Mouse (Mus musculus) retina, adult 2 months (tissue): ENCODE measurements around the gene Sec14l3.
"Not testable (repeated sequence)": the region's sequence is repeated elsewhere in the genome, so short reads cannot be mapped to it uniquely, and the experiment has no call there.

Source experiments
- DNase-seq: peaks from one replicate; pipeline ENCODE4 v3.0.0-alpha.2; 2012; ENCODE audit warnings: low read depth, low spot score

Sec14l3 gene

DNA sequence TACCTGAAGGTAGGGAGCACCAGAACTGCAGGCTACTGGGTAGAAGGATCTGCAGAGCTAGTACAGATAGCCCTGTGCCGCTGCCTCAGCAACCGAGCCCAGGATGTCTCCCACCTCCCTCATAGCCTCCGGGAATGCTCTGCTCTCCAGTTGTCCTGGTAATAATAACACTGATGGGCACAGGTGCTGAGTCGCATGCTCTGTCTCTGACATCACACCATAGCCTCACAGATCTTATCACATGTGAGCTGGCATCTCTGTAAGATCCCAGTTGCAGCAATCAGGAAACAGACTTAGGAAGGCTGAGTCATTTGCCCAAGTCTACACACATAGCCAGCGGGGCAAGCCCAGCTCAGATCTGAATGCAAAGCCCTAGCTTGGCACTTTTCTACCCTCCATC is 37.2 kb downstream of the Sec14l3 start:
- DNase-seq: no peak

- no peak for DNase-seq
These were observed 38.9 kb downstream of the Sec14l3 start for GRCm38 (mm10) chr11:4103522-4103921.

GRCm38 (mm10) chr11:4104989-4105388 is 40.3 kb downstream of the Sec14l3 start:
- no peak for DNase-seq

GRCm38 (mm10) chr11:4105444-4105843 is 40.8 kb downstream of the Sec14l3 start:
- no peak for DNase-seq

GRCm38 (mm10) chr11:4107901-4108300 is 43.3 kb downstream of the Sec14l3 start:
- DNase-seq: not testable (repeated sequence)

DNA sequence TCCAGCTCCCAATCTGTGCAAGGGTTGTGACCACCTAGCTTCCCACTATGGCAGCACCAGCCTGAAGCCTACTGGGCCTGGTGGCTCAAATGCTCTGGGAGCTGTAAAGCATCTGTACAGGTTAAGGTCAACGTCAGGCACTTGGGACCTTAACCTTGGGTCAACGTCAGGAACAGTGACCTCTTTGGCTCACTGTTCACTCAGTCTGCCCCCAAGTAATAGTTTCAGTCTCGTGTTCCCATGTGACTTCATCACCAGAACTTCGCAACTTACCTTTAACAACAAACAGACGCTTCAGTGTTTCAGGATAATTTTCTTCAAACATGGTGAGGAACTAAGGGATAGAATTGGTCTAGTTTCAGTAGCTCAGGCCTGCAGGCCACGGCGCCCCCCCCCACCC is 44.0 kb downstream of the Sec14l3 start:
- DNase-seq: no peak

- DNase-seq: no peak
These were observed 47.4 kb downstream of the Sec14l3 start for GRCm38 (mm10) chr11:4112033-4112432.

DNA sequence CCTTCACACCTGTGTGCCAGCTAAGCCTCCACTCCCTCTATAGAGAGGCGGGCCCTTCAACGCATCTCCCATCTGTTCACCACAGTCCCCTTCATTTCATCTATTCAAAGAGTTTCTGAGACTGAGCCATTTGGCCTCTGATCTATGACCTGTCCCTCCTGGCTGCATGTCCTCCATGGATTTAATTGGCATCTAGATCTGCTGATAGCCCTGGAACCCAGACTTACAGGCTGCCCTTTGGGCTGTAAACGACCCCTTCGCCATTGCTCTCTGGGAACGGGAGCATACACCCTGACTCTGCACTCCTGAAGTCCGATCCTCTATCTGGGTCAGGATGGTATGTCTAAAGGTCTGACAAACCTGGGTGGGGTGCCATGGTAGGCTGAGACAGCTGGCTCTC is 48.2 kb downstream of the Sec14l3 start:
- DNase-seq: no peak

GRCm38 (mm10) chr11:4113496-4113895 is 48.9 kb downstream of the Sec14l3 start:
- DNase-seq: no peak

DNA sequence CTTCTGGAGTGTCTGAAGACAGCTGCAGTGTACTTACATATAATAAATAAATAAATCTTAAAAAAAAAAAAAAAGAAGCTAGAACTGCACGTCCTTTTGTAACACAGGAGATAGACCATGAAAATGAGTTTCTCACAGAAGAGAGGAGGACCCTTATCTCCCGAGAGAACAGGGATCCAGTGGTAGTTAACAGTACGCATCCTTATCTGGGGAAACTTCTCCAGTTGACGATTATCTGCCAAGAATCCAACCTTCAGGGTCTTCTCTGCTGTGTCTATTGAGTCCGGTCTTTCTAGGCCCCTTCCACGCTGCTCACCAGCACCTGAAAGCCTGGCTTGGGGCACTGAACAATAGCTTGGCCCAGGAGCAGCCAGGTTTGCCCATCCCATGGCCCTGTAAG is 49.3 kb downstream of the Sec14l3 start:
- no peak for DNase-seq

GRCm38 (mm10) chr11:4114541-4114940 is 49.9 kb downstream of the Sec14l3 start:
- DNase-seq: not testable (repeated sequence)

- no peak for DNase-seq
These were observed 50.8 kb downstream of the Sec14l3 start for GRCm38 (mm10) chr11:4115407-4115806.

DNA sequence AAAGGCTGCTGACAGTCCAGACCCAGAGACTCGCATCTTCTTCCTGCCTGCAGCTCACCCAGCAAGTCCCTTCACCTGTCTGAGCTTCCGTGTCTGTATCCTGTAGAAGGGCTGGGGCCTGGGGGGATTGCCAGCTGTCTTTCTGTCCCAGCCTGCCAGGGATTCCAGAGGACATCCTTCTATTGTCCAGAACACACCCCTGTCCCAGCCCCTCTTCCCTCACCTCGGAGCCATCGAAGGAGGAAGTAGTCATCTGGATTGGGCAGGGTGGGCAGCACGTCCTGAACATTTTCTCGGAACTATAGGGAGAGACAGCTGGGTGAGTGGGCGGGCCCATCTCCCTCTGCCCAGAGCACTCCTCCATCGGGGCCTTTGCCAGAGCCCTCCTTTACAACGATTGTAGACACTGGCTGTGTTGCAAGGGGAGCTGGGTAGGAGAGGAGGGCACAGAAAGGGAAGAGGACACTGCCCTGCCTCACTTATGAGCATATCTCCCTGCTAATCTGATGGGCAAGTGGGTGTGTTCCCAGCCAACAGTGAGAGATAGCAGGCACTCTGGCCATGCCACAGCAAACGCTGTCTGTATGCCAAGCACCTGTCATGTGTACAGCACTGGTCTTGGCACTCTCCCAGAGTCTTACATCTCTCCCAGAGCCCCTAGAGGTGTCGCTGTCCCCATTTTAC is 52.0 kb downstream of the Sec14l3 start:
- DNase-seq: no peak

- DNase-seq: no peak
These were observed 52.9 kb downstream of the Sec14l3 start for GRCm38 (mm10) chr11:4117372-4118071.

DNA sequence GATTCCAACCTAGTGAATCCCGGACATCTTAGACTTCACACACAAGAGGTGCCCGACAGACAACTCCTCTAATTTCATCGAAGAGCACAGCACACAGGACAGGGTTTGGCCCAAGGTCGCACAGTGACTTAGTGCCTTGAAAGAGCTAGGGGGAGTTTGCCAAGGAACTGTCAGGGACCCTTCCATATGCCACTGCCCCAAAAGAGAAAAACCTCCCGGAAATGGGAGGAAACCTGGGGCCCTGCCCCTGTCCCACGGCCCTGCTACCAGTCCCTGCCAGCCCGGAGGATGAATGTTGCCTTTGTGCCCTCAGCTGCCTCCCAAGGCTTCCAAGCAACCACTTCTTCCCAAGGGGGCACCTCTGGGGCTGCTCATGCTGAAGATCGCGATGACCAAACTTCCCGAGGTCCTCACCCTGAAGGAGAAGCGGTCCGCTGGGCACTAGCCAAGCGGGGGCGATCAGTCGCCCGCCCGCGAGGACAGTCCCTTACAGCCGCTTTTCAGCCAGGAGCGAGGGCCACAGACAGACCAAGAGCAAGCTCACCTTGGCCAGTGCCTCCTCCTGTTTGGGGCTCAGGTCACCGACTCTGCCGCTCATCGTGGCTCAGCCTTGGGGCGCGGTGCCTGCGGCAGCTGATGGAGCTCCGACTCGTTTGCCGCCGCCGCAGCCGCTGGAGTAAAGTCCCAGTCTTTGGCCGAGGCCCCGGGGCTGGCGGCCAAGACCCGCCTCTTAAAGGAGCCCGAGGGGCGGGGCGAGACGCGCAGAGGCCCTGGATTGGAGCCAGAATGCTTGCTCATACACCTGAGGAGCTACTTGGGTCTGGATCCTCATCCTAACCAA is 53.7 kb downstream of the Sec14l3 start:
- peak; percentile 66 for DNase-seq

GRCm38 (mm10) chr11:4119635-4120034 is 55.0 kb downstream of the Sec14l3 start:
- DNase-seq: no peak

DNA sequence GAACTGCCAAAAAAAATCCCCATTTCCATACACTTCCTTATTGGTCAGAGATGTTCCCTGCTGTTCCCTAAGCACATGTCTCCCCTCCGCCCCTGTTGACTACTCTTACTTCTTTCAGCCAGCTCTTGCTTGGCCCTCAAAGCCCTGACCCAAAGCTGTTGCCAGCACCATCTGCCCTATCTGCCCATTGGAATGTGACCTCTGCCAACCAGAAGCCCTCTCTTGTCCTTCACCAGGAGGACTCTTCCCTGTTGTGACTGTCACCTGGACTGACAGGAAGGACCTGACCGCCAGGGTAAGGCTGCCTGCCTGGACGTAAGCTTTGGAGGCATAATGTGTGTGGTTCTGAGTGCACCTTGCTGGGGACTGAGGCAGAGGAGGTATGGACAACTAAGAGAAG is 57.0 kb downstream of the Sec14l3 start:
- no peak for DNase-seq

- no peak for DNase-seq
These were observed 57.6 kb downstream of the Sec14l3 start for GRCm38 (mm10) chr11:4122226-4122625.

GRCm38 (mm10) chr11:4122742-4123579 is 58.3 kb downstream of the Sec14l3 start, which contains the start of gene Sec14l2:
TSS of gene Sec14l2 (minus strand) at chr11:4123415.
- peak; percentile 61 for DNase-seq

DNA sequence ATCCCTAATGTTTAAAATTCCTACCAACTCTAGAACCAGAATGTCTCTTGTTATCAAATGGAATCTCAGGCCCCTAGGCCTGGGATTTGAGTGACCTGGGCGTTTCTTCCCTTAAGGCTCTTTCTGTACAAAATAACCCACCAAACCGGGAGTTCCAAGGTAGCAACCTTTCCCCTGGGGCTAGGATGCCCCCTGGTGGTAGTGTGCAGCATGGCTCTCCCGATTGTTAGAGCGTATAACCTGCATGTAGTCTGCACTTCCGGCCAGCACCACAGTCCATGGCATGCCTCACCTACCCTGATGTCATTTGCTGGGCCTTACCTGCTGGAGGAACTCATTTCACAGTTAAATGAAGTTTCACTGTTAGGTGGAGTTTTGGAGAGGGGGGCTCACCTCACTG is 59.3 kb downstream of the Sec14l3 start:
- no peak for DNase-seq

DNA sequence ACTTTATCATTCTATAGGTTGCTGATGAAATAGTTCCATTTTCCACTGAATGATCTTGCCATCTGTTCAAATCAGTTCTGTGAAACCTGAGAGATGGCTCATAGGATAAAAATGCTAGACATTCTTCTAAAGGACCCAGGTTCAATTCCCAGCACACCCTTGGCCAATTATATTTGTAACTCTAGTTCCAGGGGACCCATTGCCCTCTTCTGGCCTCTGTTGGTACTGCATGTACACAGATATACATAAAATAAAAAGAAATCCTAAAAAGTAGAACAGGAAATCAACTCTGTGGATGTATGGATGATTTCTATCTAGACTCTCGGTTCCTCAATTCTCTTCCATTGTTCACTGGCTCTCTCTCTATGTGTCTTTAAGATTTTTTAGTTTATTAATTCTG is 62.4 kb downstream of the Sec14l3 start:
- no peak for DNase-seq
